Mouse (Mus musculus): ENCODE measurements around the gene Nlrc3.
"Not testable (repeated sequence)": the region's sequence is repeated elsewhere in the genome, so short reads cannot be mapped to it uniquely, and the experiment has no call there.

The Nlrc3 gene

GRCm38 (mm10) chr16:3976251-3976671 is at the start of gene Nlrc3:
Nlrc3 (minus strand) TSS chr16:3976632.
- DNase-seq (ENCODE audit: low spot score): no peak

GRCm38 (mm10) chr16:4022719-4023118 is 46.3 kb upstream of the Nlrc3 start:
- DNase-seq (ENCODE audit: low spot score): no peak

DNA sequence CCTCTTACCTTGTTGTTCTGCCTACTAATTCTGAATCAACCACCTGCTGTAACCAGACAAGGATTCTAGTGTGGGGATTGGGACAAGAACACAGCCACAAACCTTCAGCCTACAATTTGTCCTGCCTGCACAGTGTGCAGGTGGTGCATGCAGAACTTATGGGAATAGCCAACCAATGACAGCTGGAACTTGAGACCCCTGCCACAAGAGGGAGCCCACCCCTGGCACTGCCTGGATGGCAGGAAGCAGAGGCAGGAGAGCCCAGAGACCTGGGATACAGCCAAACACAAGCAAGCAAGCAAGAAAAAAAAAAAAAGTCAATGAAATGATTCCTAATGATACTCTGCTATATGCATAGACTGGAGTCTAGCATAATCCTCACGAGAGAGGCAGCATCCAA is 44.8 kb upstream of the Nlrc3 start:
- DNase-seq (ENCODE audit: low spot score): no peak

DNA sequence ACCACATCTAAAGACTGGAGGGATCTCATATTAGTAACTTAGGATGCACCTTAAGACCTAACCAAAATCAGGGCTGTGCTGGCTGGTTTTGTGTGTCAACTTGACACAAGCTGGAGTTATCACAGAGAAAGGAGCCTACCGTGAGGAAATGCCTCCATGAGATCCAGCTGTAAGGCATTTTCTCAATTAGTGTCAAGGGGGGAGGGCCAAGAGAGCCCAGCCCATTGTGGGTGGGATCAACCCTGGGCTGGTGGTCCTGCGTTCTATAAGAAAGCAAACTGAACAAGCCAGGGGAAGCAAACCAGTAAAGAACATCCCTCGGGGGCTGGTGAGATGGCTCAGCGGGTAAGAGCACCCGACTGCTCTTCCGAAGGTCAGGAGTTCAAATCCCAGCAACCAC is 41.0 kb upstream of the Nlrc3 start:
- DNase-seq (ENCODE audit: low spot score): not testable (repeated sequence)

GRCm38 (mm10) chr16:4016786-4017185 is 40.4 kb upstream of the Nlrc3 start:
- DNase-seq (ENCODE audit: low spot score): not testable (repeated sequence)

DNA sequence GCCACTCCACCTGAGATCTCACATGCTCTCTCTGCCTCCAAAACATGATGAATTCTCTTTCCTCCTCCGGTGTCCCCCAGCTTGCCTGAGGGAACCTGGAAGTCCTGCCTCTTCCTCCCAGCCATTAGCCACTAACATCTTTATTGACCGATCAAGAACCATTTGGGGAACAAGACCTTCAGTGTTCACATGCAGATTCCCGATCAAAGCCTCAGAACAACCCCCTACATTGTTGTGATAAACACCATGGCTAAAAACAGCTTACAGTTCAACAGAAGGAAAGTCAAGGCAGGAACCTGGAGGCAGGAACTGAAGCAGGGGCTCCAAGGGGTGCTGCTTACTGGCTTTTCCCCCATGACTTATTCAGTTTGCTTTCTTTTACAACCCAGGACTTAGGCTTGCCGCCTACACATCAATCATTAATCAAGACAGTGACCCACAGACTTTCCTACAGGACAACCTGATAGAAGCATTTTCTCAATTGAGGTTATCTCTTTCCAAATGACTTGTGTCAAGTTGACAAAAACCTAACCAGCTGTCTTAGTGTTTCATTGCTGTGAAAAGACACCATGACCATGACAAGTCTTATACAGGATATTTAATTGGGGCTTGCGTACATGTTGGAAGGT is 37.7 kb upstream of the Nlrc3 start:
- no peak for DNase-seq (ENCODE audit: low spot score)

DNA sequence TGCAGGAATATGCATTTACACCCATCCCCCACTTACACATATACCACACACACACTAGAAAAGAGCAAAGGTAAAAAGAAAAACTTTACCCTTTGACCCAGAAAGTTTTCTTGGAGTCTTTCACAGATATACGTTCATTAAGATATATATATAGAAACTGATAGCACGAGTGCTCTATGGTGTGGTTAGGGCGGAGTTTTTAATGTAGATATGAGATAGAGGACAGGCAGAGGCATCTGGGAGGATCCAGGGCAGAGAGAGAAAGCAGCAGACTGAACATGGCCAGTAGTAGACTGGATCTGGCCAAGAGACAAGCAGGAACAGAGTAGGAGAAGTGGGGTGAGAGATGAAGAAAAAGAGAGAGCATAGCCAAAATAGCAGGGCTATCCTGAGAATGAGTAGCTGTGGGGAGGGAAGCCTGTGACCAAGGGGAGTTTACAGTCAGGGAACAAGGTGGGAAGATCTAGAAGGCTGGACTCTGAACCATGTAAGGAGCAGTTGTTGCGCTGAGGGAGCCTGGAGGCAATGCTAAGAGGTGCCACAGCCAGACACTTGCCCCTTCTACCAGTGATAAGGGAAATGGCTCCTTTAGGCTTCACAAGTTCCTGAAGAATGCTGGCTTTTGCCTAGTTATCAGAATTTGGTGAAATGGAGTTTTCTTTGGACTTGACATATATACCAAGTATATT is 36.6 kb upstream of the Nlrc3 start:
- DNase-seq (ENCODE audit: low spot score): no peak

DNA sequence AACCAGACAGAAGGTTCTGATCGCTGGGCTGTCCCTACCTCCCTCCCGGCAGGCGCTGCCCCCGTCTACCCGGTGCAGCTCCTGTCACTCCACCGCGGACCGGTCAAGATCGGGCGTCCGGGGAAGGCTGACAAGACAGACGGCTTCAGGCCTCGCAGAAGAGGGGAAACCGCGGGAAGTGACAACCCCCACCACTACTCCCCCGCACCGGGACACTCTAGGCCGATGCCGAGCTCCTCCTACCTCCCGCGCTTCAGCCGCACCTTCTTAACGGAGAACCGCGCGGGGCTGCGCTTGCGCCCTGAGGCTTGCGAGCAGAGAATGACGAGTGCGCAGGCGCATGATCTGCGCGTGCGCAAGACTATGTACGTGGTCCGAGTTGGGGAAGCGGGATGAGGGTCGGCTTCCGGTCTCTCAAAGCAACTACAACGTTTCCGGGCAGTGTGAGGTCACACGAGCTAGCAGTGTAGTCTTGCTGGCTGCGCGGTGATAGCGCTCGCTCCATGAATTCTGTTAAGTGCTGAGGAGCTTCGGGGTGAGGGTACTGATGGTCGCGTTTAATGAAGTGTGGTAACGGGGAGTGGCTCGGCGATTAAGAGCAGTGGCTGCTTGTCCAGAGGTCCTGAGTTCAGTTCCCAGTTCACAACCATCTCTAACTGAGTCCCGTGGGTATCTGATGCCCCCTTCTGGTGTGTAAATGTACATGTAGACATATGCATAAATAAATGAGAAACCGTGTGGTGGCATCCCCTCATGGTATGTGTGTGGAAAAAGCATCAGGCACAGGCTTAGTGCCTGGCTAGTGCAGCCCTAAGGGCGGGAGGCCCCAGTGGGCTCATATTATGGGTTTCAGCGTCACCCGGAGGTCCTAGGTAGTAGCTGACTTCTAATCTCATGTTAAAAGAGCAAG is 27.3 kb upstream of the Nlrc3 start, which contains the start of gene Slx4:
Gene Slx4, minus strand, starts transcription at position 282 of the 910 bp plus-strand sequence.
- peak; percentile 93 for DNase-seq (ENCODE audit: low spot score)

- DNase-seq (ENCODE audit: low spot score): no peak
Observed at GRCm38 (mm10) chr16:3988410-3988809, 12.0 kb upstream of the Nlrc3 start.

DNA sequence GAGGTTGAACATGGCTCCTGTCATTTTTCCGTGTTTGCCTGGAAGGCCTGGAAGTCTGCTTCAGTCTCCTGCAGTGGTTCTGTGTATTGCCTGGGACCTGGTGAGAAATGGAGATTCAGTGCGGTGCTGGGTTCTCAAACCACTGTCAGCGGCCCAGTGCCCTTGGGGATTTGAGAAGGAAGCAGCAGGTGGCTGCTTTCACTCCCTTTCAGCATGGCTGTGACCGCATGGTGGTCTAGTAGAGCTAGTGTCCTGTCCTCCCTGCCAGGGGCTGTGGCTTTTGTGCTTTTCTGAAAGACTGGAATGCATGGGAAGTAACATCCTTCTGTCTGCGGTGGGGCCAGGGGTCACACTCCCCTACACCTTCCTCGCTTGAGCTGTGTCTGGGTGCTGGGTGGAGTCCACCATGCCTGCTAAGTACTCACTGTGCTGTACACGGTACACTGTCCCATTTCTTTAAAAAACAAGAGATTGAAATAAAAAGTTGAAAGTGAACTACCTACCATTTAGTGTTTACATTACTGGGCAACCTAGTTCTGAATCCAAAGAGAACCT is 6.8 kb upstream of the Nlrc3 start:
- DNase-seq (ENCODE audit: low spot score): no peak

DNA sequence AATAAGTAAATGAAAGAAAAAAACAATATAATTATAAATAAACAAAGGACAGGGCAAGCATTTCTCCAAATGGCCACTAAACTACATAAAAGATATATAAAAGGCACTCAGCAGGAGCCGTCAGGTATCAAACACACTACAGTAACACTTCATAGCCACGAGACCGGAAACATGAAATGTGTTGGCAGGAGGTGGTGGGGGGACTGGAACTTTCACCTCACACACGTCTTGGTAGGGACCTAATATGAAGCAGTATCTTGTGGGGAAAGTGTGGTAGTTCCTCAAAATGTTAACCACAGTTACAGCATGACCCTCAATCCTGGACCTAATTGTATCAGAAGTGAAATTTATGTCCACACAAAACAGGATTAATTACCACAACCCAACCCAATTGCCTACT is 5.7 kb upstream of the Nlrc3 start:
- DNase-seq (ENCODE audit: low spot score): no peak

DNA sequence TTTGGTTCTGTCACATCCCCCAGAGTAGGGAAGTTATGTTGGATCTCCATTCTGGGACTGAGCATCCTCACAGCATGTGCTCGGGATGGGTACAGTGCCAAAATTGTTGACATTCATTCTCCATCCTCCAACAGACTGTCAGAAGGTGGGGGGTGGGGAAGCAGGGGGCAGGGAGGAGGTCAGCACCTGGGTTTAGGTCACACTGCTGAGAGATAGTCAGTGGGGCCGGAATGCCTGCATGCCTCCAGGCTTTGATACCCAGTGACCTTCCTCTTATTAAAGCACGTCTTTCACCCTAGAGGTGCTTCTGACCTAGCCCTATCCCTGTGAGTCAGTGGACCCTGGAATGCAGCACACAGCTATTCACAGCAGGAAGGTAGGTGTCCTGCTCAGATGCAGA is 280 bp upstream of the Nlrc3 start:
- DNase-seq (ENCODE audit: low spot score): no peak

- DNase-seq (ENCODE audit: low spot score): no peak
Observed at GRCm38 (mm10) chr16:3975658-3976057, 774 bp downstream of the Nlrc3 start.

DNA sequence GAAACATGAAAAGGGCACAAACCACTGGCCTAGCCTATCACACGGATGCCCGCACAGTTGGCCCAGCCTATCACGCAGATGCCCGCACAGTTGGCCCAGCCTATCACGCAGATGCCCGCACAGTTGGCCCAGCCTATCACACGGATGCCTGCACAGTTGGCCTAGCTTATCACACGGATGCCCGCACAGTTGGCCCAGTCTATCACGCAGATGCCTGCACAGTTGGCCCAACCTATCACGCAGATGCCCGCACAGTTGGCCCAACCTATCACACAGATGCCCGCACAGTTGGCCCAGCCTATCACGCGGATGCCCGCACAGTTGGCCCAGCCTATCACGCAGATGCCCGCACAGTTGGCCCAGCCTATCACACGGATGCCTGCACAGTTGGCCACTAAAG is 2.0 kb downstream of the Nlrc3 start:
- not testable (repeated sequence) for DNase-seq (ENCODE audit: low spot score)

DNA sequence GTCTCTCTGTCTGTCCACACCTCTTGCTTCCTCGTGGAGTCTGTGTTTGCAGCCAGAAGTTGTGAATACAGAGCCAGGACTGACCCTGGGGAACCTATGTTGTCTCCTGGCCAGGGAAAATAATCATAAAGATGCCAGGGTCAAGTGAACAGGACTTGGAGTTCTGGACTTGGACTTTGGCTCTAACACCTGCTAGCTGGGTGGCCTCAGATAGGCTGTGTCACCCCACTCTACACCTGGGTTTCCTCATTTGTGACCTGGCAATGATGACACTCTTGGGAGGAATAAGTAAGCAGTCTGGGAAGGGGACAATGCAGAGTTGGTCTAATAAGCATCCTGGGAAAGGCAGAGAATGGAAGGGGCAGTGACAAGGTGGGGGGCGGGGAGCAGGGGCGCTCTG is 10.9 kb downstream of the Nlrc3 start:
- no peak for DNase-seq (ENCODE audit: low spot score)

DNA sequence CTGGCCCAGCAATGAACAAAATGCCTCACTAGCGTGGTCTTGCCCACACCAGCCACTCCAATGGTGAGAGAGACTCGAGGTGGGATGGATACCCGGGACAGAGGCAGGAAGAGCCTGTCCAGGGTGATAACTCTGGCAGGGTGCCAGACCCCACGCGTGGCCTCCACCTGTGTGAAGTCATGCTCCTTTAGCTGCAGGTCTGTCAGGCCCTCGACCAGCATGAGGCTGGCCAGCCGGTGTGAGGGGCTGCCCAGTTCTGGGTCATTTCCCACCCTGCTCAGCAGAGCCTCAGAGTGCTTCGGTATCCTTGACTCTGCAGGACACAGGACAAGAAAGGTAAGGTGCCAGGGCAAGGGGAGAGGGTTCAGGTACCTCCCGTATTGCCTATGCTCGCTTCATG is 11.4 kb downstream of the Nlrc3 start:
- no peak for DNase-seq (ENCODE audit: low spot score)

GRCm38 (mm10) chr16:3959261-3959660 is 17.2 kb downstream of the Nlrc3 start:
- no peak for DNase-seq (ENCODE audit: low spot score)

GRCm38 (mm10) chr16:3956369-3956768 is 20.1 kb downstream of the Nlrc3 start:
- DNase-seq (ENCODE audit: low spot score): peak; percentile 9

- DNase-seq (ENCODE audit: low spot score): no peak
Observed at GRCm38 (mm10) chr16:3951141-3951540, 25.3 kb downstream of the Nlrc3 start.

GRCm38 (mm10) chr16:3934701-3935100 is 41.7 kb downstream of the Nlrc3 start:
- no peak for DNase-seq (ENCODE audit: low spot score)

DNA sequence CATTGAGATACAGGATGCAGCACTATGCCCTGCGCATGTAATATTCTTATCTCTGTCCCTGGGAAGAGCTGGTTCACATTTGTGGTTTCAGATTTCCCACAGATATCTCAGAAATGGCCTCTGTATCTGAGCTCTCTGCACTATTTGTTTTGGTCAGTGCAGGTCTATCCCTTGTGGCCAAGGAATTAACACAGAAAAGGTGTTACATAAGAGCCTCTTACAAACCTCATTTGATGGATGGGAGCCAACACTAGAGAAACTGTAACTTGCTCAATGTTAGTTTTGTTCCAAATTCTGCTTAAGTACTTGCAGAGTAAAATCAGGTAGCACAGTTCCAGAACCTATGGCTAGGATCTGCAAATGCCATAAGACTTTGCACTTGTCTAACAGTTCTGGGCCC is 42.3 kb downstream of the Nlrc3 start:
- no peak for DNase-seq (ENCODE audit: low spot score)

GRCm38 (mm10) chr16:3933536-3933935 is 42.9 kb downstream of the Nlrc3 start:
- no peak for DNase-seq (ENCODE audit: low spot score)
